Mouse (Mus musculus) heart, adult 2 months (tissue): Measurements from ENCODE around the gene Adrb1. TPM values are rescaled to one million over a fixed set of nuclear protein-coding genes. Genes with fewer than 3 reads are reported as not detected.

Experiments
- DNase-seq, 2 experiments: peaks; one replicate each; pipeline ENCODE4 v3.0.0; 2021
- H3K27ac ChIP-seq: fragments of 200-600 bp; 2 replicates; pipeline ENCODE4 v1.8.1; 2022
- H3K27me3 ChIP-seq: fragments of 200-500 bp; 2 replicates; pipeline ENCODE4 v1.6.1; 2012; ENCODE audit warnings: mild to moderate bottlenecking, low read length, inconsistent platforms, mixed read lengths; ENCODE audit not compliant: control insufficient read depth, insufficient read depth
- H3K36me3 ChIP-seq: fragments of 200-500 bp; 2 replicates; pipeline ENCODE4 v1.6.1; 2012; ENCODE audit warnings: low read length, inconsistent platforms; ENCODE audit not compliant: control insufficient read depth, insufficient read depth
- H3K4me1 ChIP-seq: fragments of 200-500 bp; 2 replicates; pipeline ENCODE4 v1.6.1; 2011; ENCODE audit warnings: low read length; ENCODE audit not compliant: control insufficient read depth, insufficient read depth
- H3K4me3 ChIP-seq: fragments of 200-600 bp; 2 replicates; pipeline ENCODE4 v1.8.1; 2022
- H3K79me2 ChIP-seq: fragments of 200-500 bp; replicated peaks from 2 replicates; pipeline ENCODE4 v1.6.1; 2012; ENCODE audit warnings: mild to moderate bottlenecking, inconsistent platforms, low read length, moderate library complexity, mixed read lengths; ENCODE audit not compliant: control insufficient read depth, insufficient read depth
- H3K9ac ChIP-seq: fragments of 200-500 bp; 2 replicates; pipeline ENCODE4 v1.6.1; 2012; ENCODE audit warnings: low read depth, mild to moderate bottlenecking, control low read depth, inconsistent platforms, low read length, mixed read lengths
- CTCF ChIP-seq: fragments of 200-600 bp; IDR thresholded peaks from 2 replicates; pipeline ENCODE4 v1.8.1; 2022; ENCODE audit warnings: antibody characterized with exemption, mild to moderate bottlenecking, moderate library complexity
- EP300 ChIP-seq: fragments of 200-500 bp; IDR thresholded peaks from 2 replicates; pipeline ENCODE4 v1.6.1; 2011; ENCODE audit warnings: low read depth, low read length, control low read depth; ENCODE audit not compliant: insufficient read depth
- POLR2A ChIP-seq: fragments of 200-500 bp; IDR thresholded peaks from 2 replicates; pipeline ENCODE4 v1.6.1; 2011; ENCODE audit warnings: mild to moderate bottlenecking, low read depth, low read length, control low read depth; ENCODE audit not compliant: insufficient read depth
- WGBS: fragments of 180-500 bp; shearing (Covaris S2); methylation state at CpG from one replicate; pipeline ENCODE4 v1.1.7; 2018; 5-methylcytosine and 5-hydroxymethylcytosine counted together
- intact Hi-C: fragments of 180-260 bp; cut with DNase I; formaldehyde crosslinking; loops from one replicate; pipeline ENCODE4 v1.15.1; 2025
- polyA plus RNA-seq: library from polyadenylated mRNA; depleted of rRNA; stranded (reverse); fragments of >200 nt; gene quantifications from 2 replicates; pipeline ENCODE4 v1.2.3, GENCODE M21; 2012
- total RNA-seq, 2 experiments: library from RNA; stranded (reverse); gene quantifications; 2 replicates each; pipeline ENCODE4 v1.2.3; 2021

The Adrb1 gene
- total and polyA plus RNA-seq, 3 experiments: 18.0 to 28.4 (median 20.5) TPM

GRCm38 (mm10) chr19:56687026-56687635, 34.9 kb upstream of the Adrb1 start:
- H3K79me2 ChIP-seq: no peaks in the 10 kb centered on the region
- WGBS: 85% methylated on average over 8 of the region's 8 CpGs
- TF ChIP-seq EP300 (no peak), POLR2A (no peak), CTCF (no peak)

DNA sequence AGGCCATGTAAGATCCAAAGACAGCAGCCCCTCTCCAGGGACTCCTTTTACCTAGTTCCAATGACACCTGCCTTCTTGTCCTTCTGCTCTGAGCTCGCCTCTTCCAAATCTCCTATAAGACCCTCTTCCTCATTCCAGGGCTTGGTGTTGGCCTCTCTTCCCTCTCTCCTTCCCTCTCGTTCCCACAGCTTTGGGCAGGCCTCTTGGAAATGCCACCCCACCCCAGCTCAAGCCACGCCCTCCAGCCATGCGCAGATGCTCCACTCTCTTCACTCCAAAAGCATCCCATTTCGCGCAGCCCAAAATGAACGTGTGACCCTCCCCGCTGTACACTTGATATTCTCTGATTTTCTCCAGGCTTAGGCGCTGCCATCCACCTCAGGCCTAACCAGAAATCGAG, 34.3 kb upstream of the Adrb1 start:
- Histone ChIP-seq H3K4me1 (peaks cover 6% of the 10 kb centered on the region), H3K4me3 (no peak overlapping the region), H3K36me3 (no peaks in the 10 kb centered on the region; the same call in 1 of the 2 replicates), H3K79me2 (no peaks in the 10 kb centered on the region), H3K9ac (no peak overlapping the region), H3K27ac (no peak overlapping the region), H3K27me3 (no peaks in the 10 kb centered on the region)
- intact Hi-C loops: no loop called here
- 93% methylated on average over 10 of the region's 10 CpGs for WGBS
- DNase-seq: no peak
- TF ChIP-seq EP300: no peak
- TF ChIP-seq CTCF: no peak
- no peak for TF ChIP-seq POLR2A

More at GRCm38 (mm10) chr19:56687026-56687635, 34.9 kb upstream of the Adrb1 start:
- intact Hi-C loops: no loop called here
- DNase-seq: no peak
- no peak overlapping the region for H3K27ac ChIP-seq
- H3K9ac ChIP-seq: no peak overlapping the region
- no peaks in the 10 kb centered on the region; the same call in 1 of the 2 replicates for H3K36me3 ChIP-seq
- peaks cover 6% of the 10 kb centered on the region for H3K4me1 ChIP-seq
- no peak overlapping the region for H3K4me3 ChIP-seq
- H3K27me3 ChIP-seq: no peaks in the 10 kb centered on the region

- Histone ChIP-seq H3K27me3 (no peaks in the 10 kb centered on the region), H3K4me3 (no peak overlapping the region), H3K79me2 (no peaks in the 10 kb centered on the region), H3K9ac (no peak overlapping the region), H3K36me3 (no peaks in the 10 kb centered on the region; the same call in 1 of the 2 replicates), H3K27ac (no peak overlapping the region), H3K4me1 (peaks cover 6% of the 10 kb centered on the region)
- no peak for DNase-seq
- WGBS: 37% methylated on average over 12 of the region's 12 CpGs
- TF ChIP-seq EP300: no peak
- no peak for TF ChIP-seq CTCF
- TF ChIP-seq POLR2A: no peak
- intact Hi-C loops: no loop called here
Measured at GRCm38 (mm10) chr19:56688661-56689335, 33.2 kb upstream of the Adrb1 start.

GRCm38 (mm10) chr19:56689493-56689892, 32.5 kb upstream of the Adrb1 start:
- H3K9ac ChIP-seq: no peak overlapping the region
- intact Hi-C loops: no loop called here
- peaks cover 6% of the 10 kb centered on the region for H3K4me1 ChIP-seq
- H3K27me3 ChIP-seq: no peaks in the 10 kb centered on the region
- no peak overlapping the region for H3K4me3 ChIP-seq
- DNase-seq: no peak
- no peak for TF ChIP-seq EP300
- no peak for TF ChIP-seq CTCF
- TF ChIP-seq POLR2A: no peak
- WGBS: 66% methylated on average over 6 of the region's 6 CpGs
- no peaks in the 10 kb centered on the region; the same call in 1 of the 2 replicates for H3K36me3 ChIP-seq
- no peak overlapping the region for H3K27ac ChIP-seq
- H3K79me2 ChIP-seq: no peaks in the 10 kb centered on the region

DNA sequence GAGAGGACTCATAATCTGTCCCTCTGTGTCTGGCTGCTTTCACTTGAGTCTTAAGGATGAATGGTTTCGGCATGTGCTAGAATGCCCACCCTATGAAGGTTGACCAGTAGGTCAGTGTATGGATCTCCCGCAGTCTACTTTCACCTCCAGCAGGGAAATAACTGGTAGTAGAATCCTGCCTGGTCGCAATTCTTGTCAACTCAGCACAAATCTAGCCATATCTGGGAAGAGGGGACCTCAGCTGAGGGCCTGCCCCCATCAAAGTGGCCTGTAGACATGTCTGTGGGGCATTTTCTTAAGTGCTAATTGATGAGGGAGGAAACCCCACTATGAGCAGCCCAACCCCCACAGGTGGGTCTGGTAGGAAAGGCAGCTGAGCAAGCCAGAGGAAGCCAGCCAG, 30.9 kb upstream of the Adrb1 start:
- intact Hi-C loops: no loop called here
- no peaks in the 10 kb centered on the region for H3K27me3 ChIP-seq
- no peaks in the 10 kb centered on the region; the same call in 1 of the 2 replicates for H3K36me3 ChIP-seq
- H3K27ac ChIP-seq: no peak overlapping the region
- TF ChIP-seq EP300 (no peak), CTCF (no peak), POLR2A (no peak)
- no peaks in the 10 kb centered on the region for H3K79me2 ChIP-seq
- no peak overlapping the region for H3K4me3 ChIP-seq
- no peak for DNase-seq
- H3K4me1 ChIP-seq: peaks cover 6% of the 10 kb centered on the region
- WGBS: 95% methylated on average over 3 of the region's 3 CpGs
- H3K9ac ChIP-seq: no peak overlapping the region

DNA sequence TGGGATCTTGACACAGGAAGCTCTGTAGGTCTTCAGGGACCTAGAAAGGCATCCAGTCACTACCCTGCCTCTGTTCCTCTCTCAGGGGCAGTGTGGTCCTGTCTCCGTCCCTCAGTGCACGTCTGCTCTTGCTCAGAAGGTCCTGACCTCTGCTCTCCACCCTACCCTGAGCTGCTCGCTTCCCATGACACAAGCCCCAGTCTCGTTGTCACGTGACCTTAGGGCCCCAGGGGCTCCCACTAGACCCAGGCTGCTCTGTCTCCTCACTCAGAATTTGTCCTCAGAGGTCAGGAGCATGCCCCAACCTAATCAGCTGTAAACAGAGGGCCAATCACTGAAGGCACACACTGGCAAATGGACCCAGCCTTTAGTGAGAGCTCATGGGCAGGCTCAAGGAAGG, 29.5 kb upstream of the Adrb1 start:
- Histone ChIP-seq H3K4me3 (no peak overlapping the region), H3K27me3 (no peaks in the 10 kb centered on the region), H3K9ac (no peak overlapping the region), H3K79me2 (no peaks in the 10 kb centered on the region), H3K27ac (no peak overlapping the region), H3K36me3 (no peaks in the 10 kb centered on the region; the same call in 1 of the 2 replicates), H3K4me1 (peaks cover 6% of the 10 kb centered on the region)
- DNase-seq: no peak
- WGBS: 55% methylated on average over 5 of the region's 5 CpGs
- intact Hi-C loops: no loop called here
- TF ChIP-seq POLR2A: no peak
- TF ChIP-seq CTCF: no peak
